Mouse (Mus musculus) granulocyte monocyte progenitor cell, adult 5-6 weeks (primary cell): ENCODE data around the gene Mrln. TPM values are rescaled to one million over a fixed set of nuclear protein-coding genes. Genes with fewer than 3 reads are reported as not detected.
"Not testable (repeated sequence)": the region's sequence is repeated elsewhere in the genome, so short reads cannot be mapped to it uniquely, and the experiment has no call there.

Experiments
- ATAC-seq: replicated peaks from 2 replicates; pipeline ENCODE4 v1.8.0; 2016; ENCODE audit warnings: mild to moderate bottlenecking, moderate TSS enrichment, inconsistent platforms; ENCODE audit not compliant: poor library complexity, severe bottlenecking
- total RNA-seq, 2 experiments: library from RNA; stranded (forward) in 1 of 2; stranded (reverse) in 1 of 2; fragments of 200-712, 200-1000 nt in 1 of 2; fragments of >200 nt in 1 of 2; fragmentation: Nextera tagmentation in 1 of 2; gene quantifications; 2 replicates each; pipeline ENCODE4 v1.2.3; 2014 to 2017

Mrln gene
- total RNA-seq, 2 experiments from 2014 or later, result not detected

- ATAC-seq, result no peak
Observed at GRCm38 (mm10) chr10:70194283-70194682, 10.2 kb upstream of the Mrln start.

- peak; percentile 58 for ATAC-seq
Observed at GRCm38 (mm10) chr10:70195279-70195678, 9.2 kb upstream of the Mrln start.

- no peak for ATAC-seq
Observed at GRCm38 (mm10) chr10:70195786-70196185, 8.7 kb upstream of the Mrln start.

GRCm38 (mm10) chr10:70196666-70197065 is 7.8 kb upstream of the Mrln start:
- ATAC-seq, result no peak

- ATAC-seq, result peak; percentile 47
Observed at GRCm38 (mm10) chr10:70197601-70198000, 6.9 kb upstream of the Mrln start.

GRCm38 (mm10) chr10:70198012-70198411 is 6.5 kb upstream of the Mrln start:
- ATAC-seq, result no peak

- no peak for ATAC-seq
Observed at GRCm38 (mm10) chr10:70198951-70199463, 5.5 kb upstream of the Mrln start.

- ATAC-seq, result peak; percentile 76
Observed at GRCm38 (mm10) chr10:70199466-70200210, 4.8 kb upstream of the Mrln start.

GRCm38 (mm10) chr10:70200889-70201500 is 3.5 kb upstream of the Mrln start:
- ATAC-seq, result peak; percentile 80

- no peak for ATAC-seq
Observed at GRCm38 (mm10) chr10:70211281-70211680, 6.8 kb downstream of the Mrln start.

- no peak for ATAC-seq
Observed at GRCm38 (mm10) chr10:70220971-70221370, 16.5 kb downstream of the Mrln start.

- ATAC-seq, result not testable (repeated sequence)
Observed at GRCm38 (mm10) chr10:70222231-70222630, 17.8 kb downstream of the Mrln start.

- ATAC-seq, result peak; percentile 59
Observed at GRCm38 (mm10) chr10:70224571-70224970, 20.1 kb downstream of the Mrln start.

GRCm38 (mm10) chr10:70225760-70226159 is 21.3 kb downstream of the Mrln start:
- no peak for ATAC-seq

- ATAC-seq, result no peak
Observed at GRCm38 (mm10) chr10:70226608-70227007, 22.1 kb downstream of the Mrln start.

GRCm38 (mm10) chr10:70230352-70230751 is 25.9 kb downstream of the Mrln start:
- no peak for ATAC-seq

- ATAC-seq, result no peak
Observed at GRCm38 (mm10) chr10:70237936-70238335, 33.5 kb downstream of the Mrln start.

GRCm38 (mm10) chr10:70242751-70243444 is 38.4 kb downstream of the Mrln start:
- ATAC-seq, result peak; percentile 90

- ATAC-seq, result peak; percentile 61
Observed at GRCm38 (mm10) chr10:70244921-70245558, 40.6 kb downstream of the Mrln start, which contains the start of gene Slc16a9. Gene Slc16a9 (plus strand): TSS chr10:70245100.

- ATAC-seq, result no peak
Observed at GRCm38 (mm10) chr10:70245559-70245945, 41.1 kb downstream of the Mrln start.

- ATAC-seq, result no peak
Observed at GRCm38 (mm10) chr10:70246076-70246475, 41.6 kb downstream of the Mrln start.
